Mouse (Mus musculus): Measurements from ENCODE around the gene Dab1. TPM values are rescaled to one million over a fixed set of nuclear protein-coding genes. Genes with fewer than 3 reads are reported as not detected.

Dab1 gene
- polyA plus RNA-seq, 1 experiment from 2014 or later: 0.39 TPM

DNA sequence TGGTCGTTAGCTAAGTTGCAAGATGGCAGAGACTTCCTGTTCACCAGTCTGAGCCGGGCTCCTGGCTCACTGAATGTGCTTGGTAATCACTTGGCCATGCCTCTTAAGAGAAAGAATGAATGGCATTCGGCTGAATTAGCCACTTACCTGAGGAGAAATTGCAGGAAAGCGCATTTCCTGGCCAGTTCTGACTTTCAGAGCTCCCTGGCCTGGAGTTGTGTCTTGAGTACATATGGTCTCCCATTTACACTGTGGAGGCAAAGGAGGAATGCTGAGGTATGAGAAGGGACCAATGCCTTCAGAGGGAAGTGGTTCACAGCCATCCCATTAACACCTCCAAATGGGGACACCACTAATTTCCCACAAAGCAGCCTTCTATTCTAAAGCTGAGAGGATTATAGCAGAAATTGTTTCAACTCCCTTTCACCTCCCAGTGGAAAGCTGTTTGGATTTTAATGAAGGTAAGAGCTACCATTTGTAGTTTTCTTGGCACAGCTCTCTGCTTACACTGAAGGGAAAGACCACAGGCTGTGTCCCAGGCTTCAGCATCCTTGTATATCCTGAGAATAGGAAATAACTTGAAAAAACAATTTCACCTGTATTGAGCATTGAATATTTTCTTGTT is 931.5 kb downstream of the Dab1 start:
- Histone ChIP-seq H3K36me3 (ENCODE audit: insufficient read depth, low read length) (no peaks in the 10 kb centered on the region), H3K4me2 (replicated peaks; ENCODE audit: low read depth, low read length) (no peak overlapping the region), H3K9ac (replicated peaks; ENCODE audit: low read depth) (no peak overlapping the region), H3K4me1 (ENCODE audit: insufficient read depth, low read depth, low read length) (no peaks in the 10 kb centered on the region), H3K27me3 (replicated peaks; ENCODE audit: insufficient read depth, low read length) (no peaks in the 10 kb centered on the region), H3K27ac (ENCODE audit: low read length) (no peak overlapping the region), H3K9me3 (ENCODE audit: low read length) (no peaks in the 10 kb centered on the region), H3K4me3 (ENCODE audit: low read depth, low read length) (no peak overlapping the region)
- 39% methylated on average over 4 of the region's 4 CpGs for WGBS
- TF ChIP-seq CTCF (IDR thresholded peaks at IDR 0.05) (no peak), EP300 (IDR thresholded peaks at IDR 0.05) (peak; percentile 70)
- peak; percentile 76 for DNase-seq (ENCODE audit: low spot score)
- ATAC-seq: peak; percentile 87

DNA sequence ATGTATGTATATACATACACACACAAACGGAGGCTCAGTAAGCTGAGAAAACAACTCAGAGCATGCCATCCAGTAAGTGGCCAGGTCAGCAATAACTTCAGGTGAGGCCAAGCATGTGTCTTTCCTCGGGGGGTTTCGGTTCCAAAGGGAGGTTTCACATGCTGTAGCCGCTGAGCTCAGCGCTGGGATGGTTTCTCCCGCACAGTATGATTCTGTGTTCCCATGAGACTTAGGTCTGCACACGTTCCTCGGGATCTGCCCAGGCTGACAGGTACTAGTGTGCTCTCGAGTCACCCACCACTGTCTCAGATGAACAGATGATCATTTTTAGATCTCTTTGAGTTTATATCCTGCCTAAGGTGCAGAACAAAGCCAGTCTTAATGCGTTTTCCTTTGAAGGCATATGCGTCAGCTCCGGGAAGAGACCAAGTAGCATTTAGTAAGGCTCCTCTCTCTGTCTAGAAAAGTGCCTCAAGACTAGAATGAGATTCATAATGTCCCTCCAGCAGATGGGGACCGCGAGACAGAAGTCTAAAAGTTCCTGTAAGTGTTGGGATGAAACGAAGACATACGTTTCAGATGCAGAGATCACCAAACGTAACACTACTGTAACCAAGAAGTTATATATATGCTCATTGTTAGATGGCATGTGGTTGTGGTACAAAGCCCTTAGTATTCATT is 932.4 kb downstream of the Dab1 start:
- H3K27me3 ChIP-seq (replicated peaks; ENCODE audit: insufficient read depth, low read length): no peaks in the 10 kb centered on the region
- no peak for ATAC-seq
- no peak for TF ChIP-seq EP300 (IDR thresholded peaks at IDR 0.05)
- TF ChIP-seq CTCF (IDR thresholded peaks at IDR 0.05): no peak
- 85% methylated on average over 17 of the region's 17 CpGs for WGBS
- H3K4me1 ChIP-seq (ENCODE audit: insufficient read depth, low read depth, low read length): no peaks in the 10 kb centered on the region
- H3K4me3 ChIP-seq (ENCODE audit: low read depth, low read length): no peak overlapping the region
- no peak overlapping the region for H3K9ac ChIP-seq (replicated peaks; ENCODE audit: low read depth)
- no peaks in the 10 kb centered on the region for H3K36me3 ChIP-seq (ENCODE audit: insufficient read depth, low read length)
- no peaks in the 10 kb centered on the region for H3K9me3 ChIP-seq (ENCODE audit: low read length)
- H3K4me2 ChIP-seq (replicated peaks; ENCODE audit: low read depth, low read length): no peak overlapping the region
- H3K27ac ChIP-seq (ENCODE audit: low read length): no peak overlapping the region
- no peak for DNase-seq (ENCODE audit: low spot score)

DNA sequence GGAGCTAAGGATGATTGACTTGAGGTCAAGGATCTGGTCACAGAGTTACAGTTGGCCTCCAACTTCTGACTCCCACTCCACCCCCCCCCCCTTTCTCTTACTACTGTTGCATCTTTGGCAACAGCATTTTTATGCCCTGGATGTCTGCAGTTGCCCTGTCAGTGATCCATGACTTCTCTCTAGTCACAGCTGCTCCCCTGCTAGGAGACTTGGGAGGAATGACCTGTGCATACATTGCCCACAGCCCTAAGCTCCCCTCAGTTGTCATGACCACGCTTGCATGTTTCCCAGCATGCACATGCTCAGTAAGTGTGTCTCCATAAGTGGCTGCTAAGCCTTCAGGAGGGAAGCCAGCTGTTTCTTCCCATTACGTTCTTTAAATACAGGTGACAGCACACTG is 936.2 kb downstream of the Dab1 start:
- Histone ChIP-seq H3K9ac (replicated peaks; ENCODE audit: low read depth) (no peak overlapping the region), H3K9me3 (ENCODE audit: low read length) (no peaks in the 10 kb centered on the region), H3K36me3 (ENCODE audit: insufficient read depth, low read length) (no peaks in the 10 kb centered on the region), H3K4me2 (replicated peaks; ENCODE audit: low read depth, low read length) (no peak overlapping the region), H3K4me1 (ENCODE audit: insufficient read depth, low read depth, low read length) (no peaks in the 10 kb centered on the region), H3K27ac (ENCODE audit: low read length) (no peak overlapping the region), H3K4me3 (ENCODE audit: low read depth, low read length) (no peak overlapping the region), H3K27me3 (replicated peaks; ENCODE audit: insufficient read depth, low read length) (no peaks in the 10 kb centered on the region)
- WGBS: 23% methylated on average over 2 of the region's 2 CpGs
- TF ChIP-seq EP300 (IDR thresholded peaks at IDR 0.05) (no peak), CTCF (IDR thresholded peaks at IDR 0.05) (no peak)
- ATAC-seq (no peak), DNase-seq (ENCODE audit: low spot score) (no peak)

DNA sequence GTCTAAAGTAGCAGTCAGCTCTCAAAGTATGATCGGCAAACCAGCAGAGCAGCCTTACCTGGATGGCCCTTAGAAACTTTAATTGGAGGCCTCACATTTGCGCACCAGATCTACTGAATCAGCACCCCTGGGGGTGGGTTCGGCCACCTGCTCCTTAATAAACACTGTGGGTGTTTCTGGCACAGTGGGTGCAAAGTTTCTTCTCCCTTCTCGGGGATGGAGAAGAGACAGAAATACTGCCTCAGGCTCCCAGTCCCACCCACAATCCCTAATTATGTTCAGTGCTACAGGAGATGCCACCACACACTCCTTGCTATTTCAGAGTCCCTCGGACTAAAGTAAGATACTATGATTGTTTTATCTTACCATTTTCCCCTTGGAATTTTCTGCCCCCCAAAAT is 944.4 kb downstream of the Dab1 start:
- H3K36me3 ChIP-seq (ENCODE audit: insufficient read depth, low read length): no peaks in the 10 kb centered on the region
- no peaks in the 10 kb centered on the region for H3K4me1 ChIP-seq (ENCODE audit: insufficient read depth, low read depth, low read length)
- no peak overlapping the region for H3K9ac ChIP-seq (replicated peaks; ENCODE audit: low read depth)
- DNase-seq (ENCODE audit: low spot score) (no peak), ATAC-seq (no peak)
- no peak overlapping the region for H3K4me2 ChIP-seq (replicated peaks; ENCODE audit: low read depth, low read length)
- H3K27ac ChIP-seq (ENCODE audit: low read length): no peak overlapping the region
- no peaks in the 10 kb centered on the region for H3K9me3 ChIP-seq (ENCODE audit: low read length)
- no peak for TF ChIP-seq EP300 (IDR thresholded peaks at IDR 0.05)
- TF ChIP-seq CTCF (IDR thresholded peaks at IDR 0.05): no peak
- H3K4me3 ChIP-seq (ENCODE audit: low read depth, low read length): no peak overlapping the region
- no peaks in the 10 kb centered on the region for H3K27me3 ChIP-seq (replicated peaks; ENCODE audit: insufficient read depth, low read length)
- 79% methylated on average over 5 of the region's 5 CpGs for WGBS

DNA sequence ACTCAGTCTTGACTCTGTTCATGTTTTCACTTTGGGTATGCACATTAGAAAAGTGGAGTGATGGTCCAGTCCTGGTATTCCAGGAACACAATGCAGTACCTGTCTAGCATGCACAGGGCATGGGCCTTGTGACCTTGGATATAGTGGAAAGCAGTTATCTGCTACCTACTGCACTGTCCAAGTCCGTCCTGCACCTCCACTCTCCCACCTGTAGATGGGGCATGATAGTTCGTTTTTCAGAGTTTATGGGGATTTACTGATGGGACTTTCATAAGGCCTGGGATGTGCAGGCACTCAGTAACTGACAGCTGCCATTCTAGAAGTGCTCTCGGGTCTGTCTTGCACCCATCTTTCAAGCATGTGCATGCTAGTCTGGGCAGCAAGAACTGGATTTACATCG is 951.4 kb downstream of the Dab1 start:
- WGBS: 64% methylated on average over 4 of the region's 4 CpGs
- Histone ChIP-seq H3K4me1 (ENCODE audit: insufficient read depth, low read depth, low read length) (no peaks in the 10 kb centered on the region), H3K4me3 (ENCODE audit: low read depth, low read length) (no peak overlapping the region), H3K36me3 (ENCODE audit: insufficient read depth, low read length) (no peaks in the 10 kb centered on the region), H3K4me2 (replicated peaks; ENCODE audit: low read depth, low read length) (no peak overlapping the region), H3K27me3 (replicated peaks; ENCODE audit: insufficient read depth, low read length) (no peaks in the 10 kb centered on the region), H3K9me3 (ENCODE audit: low read length) (no peaks in the 10 kb centered on the region), H3K27ac (ENCODE audit: low read length) (no peak overlapping the region), H3K9ac (replicated peaks; ENCODE audit: low read depth) (no peak overlapping the region)
- no peak for ATAC-seq
- DNase-seq (ENCODE audit: low spot score): no peak
- TF ChIP-seq EP300 (IDR thresholded peaks at IDR 0.05) (no peak), CTCF (IDR thresholded peaks at IDR 0.05) (peak; percentile 56)

DNA sequence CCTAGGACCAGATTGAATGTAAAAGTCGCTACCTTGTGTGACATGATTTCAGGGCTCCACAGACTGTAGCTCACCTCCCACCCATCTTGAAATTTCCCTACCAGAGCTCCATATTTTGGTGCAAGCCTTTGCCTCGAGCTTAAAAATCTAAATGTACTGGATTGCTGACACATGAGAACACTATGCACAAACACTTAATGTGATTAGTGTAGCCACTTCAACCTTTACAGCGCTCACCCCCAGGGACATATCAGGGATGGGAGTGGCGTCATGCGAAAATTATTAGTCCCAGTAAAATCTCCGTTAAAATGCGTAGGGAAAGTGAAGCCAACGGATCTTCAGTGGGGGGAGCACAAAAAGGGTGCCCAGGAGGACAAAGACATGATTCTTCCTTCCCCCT is 953.3 kb downstream of the Dab1 start:
- ATAC-seq (peak; percentile 80), DNase-seq (ENCODE audit: low spot score) (peak; percentile 39)
- Histone ChIP-seq H3K4me1 (ENCODE audit: insufficient read depth, low read depth, low read length) (no peaks in the 10 kb centered on the region), H3K36me3 (ENCODE audit: insufficient read depth, low read length) (no peaks in the 10 kb centered on the region), H3K27ac (ENCODE audit: low read length) (no peak overlapping the region), H3K4me2 (replicated peaks; ENCODE audit: low read depth, low read length) (no peak overlapping the region), H3K9ac (replicated peaks; ENCODE audit: low read depth) (no peak overlapping the region), H3K27me3 (replicated peaks; ENCODE audit: insufficient read depth, low read length) (no peaks in the 10 kb centered on the region), H3K4me3 (ENCODE audit: low read depth, low read length) (no peak overlapping the region), H3K9me3 (ENCODE audit: low read length) (no peaks in the 10 kb centered on the region)
- TF ChIP-seq EP300 (IDR thresholded peaks at IDR 0.05) (peak; percentile 50; the same call in 1 of the 2 replicates), CTCF (IDR thresholded peaks at IDR 0.05) (no peak)
- WGBS: 51% methylated on average over 8 of the region's 8 CpGs
